Mouse (Mus musculus) brain, adult 2 months (tissue): ENCODE data around the gene Tex101.
"Not testable (repeated sequence)": the region's sequence is repeated elsewhere in the genome, so short reads cannot be mapped to it uniquely, and the experiment has no call there.

Experiments
- DNase-seq: peaks from one replicate; pipeline ENCODE4 v3.0.0; 2011; ENCODE audit warnings: low read depth, low spot score

Tex101 gene

DNA sequence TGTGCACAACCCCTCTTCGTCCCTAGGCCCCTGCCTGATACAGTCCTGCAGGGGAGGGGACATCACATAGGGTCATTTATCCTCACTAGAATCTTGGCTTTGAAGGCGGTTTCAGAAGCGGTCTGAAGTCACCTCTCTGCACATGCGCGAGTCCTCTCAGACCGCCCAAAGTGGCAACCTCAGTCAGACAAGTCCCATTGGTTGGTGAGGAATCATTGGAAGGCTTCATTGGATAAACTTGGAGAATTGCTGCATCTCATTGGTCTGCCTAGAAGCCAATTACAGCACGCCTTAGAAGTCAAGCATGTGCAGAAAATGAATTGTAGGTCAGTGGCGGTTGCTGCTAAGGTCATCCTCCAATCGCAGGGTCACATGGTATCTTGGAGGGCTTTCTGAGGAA is at the start of gene Tex101:
Gene Tex101 (minus strand): TSS at position 101 of the 400 bp plus-strand sequence.
- no peak for DNase-seq

DNA sequence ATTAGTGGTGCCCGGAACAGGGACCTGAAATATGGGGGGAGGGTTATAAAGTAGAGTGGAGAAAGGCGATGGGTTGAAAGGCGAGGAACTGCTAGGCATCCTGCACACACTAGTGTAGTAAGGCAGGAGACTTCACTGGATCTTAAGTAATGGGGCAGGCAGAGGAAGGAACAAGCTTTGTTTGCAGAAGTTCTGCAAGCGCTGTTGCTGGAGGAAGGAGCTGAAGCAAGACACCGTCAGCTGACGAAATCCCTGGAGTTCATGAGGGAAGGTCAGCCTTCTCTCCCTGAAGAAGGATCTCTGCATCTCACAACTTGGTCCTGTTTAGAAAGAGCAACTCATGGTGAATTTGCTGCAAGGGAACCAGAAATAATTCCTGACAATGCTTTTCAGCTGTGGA is 38.6 kb upstream of the Tex101 start:
- peak; percentile 23 for DNase-seq

DNA sequence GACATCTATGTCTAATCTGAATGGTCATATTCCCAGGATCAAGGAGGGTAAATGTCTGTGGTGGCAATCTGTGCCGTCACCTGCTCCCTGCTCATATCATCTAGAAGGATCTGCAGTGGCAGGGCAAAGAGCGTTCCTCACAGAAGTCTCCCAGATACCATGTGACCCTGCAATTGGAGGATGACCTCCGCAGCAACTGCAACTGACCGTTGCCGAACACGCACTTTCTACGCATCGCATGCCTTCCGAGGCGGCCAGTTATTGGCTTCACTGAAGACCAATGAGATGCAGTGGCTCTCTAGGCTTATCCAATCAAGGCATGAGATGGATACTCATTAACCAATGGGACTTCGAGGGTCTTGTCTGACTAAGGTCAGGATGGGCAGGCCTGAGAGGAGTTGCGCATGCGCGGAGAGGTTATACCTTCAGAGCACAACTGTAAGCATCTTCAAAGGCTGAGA is 32.4 kb upstream of the Tex101 start, which contains the start of gene BC049730:
Gene BC049730 (plus strand): TSS at position 411 of the 461 bp plus-strand sequence.
- DNase-seq = no peak

DNA sequence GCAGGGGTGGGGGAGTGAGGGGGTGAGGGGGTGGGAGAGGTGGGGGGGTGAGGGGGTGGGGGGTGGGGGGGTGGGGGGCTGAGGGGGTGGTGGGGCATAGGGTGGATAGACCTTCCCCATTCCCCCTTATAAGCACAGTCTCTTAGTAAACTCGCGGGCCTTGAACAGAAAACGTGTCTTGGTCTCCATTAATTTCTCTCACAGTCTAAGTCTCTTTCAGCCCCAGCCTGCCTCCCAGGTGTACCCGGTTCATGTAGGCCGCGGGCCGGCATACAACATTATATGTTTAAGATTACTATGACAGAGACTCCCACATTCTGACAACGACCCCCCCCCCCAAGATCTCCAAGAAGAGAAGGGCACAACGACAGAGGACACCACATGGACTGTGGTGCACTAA is 26.4 kb upstream of the Tex101 start:
- not testable (repeated sequence) for DNase-seq

DNA sequence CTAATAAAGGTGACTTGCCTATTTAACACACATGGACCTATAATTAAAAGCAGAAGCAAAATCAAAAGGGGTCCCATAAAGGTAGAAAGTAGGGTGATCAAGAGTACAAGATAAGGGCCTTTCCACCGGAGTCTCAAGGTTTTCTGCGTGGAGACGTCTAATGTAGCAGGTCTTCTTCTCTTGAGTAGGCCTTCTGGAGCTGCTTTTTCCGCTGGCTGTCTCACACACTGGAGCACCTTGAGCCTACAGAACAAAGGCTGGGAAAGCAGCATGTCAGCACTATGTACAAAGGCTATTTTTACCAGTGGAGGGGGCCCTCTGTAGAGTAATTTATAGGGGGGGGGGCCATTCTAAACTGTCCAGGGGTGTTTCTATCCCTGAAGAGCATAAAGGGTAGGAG is 21.4 kb upstream of the Tex101 start:
- not testable (repeated sequence) for DNase-seq

DNA sequence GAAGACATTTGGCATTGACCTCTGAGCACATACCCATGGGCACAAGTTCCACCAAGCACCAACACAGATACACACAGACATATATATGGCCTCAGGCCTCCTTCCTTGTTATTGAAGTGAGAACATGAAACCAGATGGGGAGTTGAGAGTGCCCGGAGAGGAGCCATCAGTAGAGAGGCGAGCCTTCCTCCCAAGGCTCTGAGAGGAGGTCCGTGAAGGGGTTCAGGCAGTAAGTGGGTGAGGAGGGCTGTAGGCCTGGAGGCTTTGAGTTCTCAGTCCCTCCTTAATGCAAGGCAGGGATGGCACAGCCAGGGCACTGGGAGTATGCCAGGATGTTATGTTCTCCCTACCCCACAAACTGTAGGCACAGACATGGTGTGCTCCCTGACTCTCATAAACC is 16.2 kb upstream of the Tex101 start:
- not testable (repeated sequence) for DNase-seq

DNA sequence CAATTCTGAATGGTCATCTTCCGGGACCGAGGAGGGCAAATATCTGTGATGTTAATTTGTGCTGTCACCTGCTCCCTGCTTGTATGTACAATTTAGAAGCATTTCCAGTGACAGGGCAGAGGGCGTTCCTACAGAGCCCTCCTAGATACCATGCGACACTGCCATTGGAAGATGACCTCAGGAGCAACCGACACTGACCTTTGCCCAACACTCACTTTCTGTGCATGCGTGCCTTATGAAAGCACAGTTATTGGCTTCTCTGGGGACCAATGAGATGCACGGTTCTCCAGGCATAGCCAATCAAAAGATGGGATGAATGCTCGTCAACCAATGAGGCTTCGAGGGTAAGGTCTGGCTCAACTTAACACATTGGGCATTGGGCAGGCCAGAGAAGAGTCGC is 11.0 kb upstream of the Tex101 start:
- DNase-seq = not testable (repeated sequence)

DNA sequence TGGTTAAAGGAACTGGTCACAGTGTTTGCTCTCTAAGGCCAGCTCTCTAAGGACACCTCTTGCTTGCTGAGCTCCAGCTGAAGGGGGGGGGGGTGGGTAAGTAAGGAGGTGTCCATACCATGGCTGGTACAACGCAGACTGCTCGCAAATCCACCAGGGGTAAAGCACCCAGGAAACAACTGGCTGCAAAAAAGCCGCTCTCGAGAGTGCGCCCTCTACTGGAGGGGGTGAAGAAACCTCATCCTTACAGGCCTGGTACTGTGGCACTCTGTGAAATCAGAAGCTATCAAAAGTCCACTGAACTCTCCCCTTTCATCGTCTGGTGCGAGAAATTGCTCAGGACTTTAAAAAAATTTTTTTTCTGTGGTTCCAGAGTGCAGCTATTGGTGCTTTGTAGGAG is 7.6 kb upstream of the Tex101 start:
- not testable (repeated sequence) for DNase-seq

DNA sequence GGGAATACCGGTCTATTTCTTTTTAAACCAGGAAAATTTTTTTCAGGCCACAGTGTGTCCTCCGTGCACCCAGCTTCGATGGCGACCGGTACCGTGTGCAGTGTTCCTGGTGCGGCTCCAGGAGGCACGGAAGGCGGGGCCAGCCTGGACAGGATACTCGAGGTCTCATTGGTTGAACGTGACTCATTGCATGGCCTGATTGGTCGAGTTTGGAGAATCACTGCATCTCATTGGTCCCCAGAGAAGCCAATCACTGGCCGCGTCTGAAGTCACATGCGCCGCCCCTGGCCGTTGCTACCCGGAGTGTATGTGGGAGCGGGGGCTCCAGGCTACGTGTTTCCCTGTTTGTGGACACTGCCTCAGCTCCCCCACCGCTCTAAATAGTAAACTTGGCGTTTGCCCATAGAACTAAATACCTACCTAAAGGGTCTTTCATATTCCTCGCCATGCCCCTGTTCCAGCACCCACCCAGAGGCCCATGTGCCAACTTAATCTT is 4.5 kb downstream of the Tex101 start:
- no peak for DNase-seq

DNA sequence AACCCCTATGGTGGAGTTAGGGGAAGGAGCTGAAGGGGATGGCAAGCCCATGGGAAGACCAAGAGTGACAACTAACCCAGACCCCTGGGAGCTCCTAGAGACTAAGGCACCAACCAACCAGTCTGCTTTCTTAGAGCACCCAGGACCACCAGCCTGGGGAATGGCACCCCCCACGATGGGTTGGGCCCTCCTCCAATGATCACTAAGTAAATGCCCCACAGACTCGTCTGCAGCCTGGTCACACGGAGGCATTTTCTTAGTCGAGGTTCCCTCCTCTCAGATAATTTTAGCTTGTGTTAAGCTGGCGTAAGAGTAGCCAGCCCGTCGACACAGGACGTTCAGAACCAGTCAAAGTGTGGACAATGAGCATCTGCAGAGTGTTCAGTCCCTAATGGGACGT is 11.5 kb downstream of the Tex101 start:
- DNase-seq = no peak

DNA sequence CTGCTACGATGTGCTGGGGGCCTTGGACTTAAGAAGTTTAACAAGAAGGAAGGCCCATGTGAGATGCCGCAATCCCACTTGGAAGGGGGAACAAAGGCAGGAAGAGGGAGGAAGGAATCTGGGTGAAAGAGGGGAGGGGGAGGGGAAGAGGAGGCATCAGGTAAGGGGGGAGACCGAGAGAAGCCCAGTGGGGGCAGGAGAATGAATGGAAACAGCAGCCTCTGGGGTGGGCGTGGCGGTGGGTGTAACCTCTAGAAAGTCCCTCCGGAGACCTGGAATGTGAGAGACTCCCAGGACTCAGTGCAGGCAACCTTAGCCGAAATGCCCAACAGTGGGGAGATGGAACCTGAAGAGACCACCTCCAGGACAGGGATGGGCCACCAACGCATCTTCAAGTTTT is 12.2 kb downstream of the Tex101 start:
- no peak for DNase-seq

DNA sequence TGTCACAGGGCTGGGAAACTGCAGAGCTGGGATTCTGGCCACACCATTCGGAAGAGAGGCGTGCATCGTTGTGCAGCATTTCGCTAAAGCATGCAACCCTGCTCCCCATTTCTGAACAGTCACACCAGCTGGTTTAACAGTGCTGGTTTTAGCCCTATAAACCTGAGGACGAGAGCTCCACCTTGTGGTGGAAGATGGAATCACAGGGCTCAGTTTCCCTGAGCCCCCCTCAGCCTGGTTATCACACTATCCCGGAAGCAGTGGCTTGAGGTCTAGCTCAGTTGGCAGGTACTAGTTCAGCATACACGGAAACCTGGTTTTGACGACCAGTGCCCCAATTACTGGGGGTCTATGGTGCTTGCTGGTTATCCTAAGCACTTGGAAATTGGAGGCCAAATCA is 13.9 kb downstream of the Tex101 start:
- DNase-seq = peak; percentile 76

DNA sequence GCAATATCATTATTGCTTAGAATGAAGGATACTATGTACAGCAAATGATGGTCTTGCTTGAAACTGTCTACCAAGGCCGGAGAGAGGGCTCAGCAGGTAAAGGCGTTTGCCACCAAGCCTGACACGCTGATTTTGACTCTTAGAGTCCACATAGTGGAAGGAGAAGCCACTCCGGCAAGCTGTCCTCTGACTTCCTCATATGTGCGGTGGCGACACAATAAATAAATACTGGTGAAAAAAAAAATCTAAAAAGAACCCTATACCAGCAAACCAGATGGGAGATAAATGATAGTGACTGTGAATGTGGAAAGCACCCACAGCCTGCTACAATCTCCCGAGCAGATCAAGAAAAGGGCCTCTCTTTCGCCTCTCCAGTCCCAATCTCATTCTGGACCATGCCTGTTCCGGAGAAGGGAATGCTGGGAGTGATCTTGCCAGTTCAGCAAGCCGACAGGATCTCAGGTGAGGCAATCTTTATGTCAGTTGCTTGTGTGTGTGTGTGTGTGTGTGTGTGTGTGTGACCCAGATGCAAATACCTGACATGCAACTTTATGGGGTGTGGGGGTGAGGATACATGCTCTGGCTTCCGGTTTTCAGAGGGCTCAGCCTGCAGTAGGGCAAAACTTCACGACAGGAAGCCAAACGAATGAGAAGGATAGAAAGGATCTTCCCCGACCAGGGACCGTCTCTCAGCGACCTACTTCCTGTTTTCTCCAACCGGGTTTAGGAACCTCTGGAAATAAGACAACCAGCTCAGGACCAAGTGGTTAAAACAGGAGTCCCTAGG is 15.2 kb downstream of the Tex101 start:
- DNase-seq = no peak

DNA sequence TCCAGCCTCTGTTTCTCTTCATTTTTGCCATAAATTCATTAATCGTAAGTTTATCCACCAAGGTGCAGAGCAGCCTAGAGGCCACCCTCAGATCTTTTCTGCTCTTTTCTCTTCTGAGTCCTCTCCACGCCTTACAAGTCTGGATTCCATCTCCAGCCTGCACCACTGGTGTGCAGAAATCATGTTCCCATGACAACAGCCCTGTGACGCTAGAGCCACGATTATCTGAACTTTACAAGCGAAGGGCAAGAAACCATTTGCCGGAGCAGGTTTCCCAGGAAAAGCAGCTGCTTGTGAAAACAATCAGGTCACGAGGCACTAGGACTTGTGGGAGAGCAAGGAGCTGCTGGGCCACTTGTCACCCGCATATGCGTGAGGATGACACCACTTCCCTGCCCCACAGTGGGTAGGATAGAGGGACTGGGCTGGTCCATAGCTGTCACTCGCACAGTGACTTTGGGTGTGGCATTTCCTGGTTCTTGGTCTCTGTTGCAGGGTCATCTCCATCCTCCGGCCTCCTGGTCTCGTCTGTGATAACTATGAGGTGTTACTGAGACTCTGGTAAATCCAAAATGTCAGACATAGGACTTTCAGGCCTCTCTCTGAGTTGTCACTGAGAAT is 16.6 kb downstream of the Tex101 start:
- peak; percentile 74 for DNase-seq

DNA sequence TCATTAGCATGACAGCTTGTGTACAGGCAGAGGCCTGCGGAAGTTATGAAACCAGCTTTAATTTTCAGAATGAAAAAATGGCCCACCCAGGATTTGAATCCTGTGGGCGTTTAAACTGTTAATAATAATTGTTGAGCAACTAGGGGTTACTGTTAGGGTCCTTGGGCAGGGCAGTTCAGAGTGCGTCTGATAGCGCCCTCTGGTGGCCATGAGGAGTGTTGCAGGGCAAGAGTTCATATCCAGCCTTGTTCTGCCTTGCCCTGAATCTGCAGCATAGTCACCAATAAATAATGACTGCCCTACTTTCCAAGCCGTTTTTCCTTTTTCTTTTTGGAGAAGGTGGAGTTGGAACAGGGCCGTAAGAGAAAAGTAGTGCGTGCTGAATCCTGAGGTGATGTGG is 22.8 kb downstream of the Tex101 start:
- peak; percentile 29 for DNase-seq

DNA sequence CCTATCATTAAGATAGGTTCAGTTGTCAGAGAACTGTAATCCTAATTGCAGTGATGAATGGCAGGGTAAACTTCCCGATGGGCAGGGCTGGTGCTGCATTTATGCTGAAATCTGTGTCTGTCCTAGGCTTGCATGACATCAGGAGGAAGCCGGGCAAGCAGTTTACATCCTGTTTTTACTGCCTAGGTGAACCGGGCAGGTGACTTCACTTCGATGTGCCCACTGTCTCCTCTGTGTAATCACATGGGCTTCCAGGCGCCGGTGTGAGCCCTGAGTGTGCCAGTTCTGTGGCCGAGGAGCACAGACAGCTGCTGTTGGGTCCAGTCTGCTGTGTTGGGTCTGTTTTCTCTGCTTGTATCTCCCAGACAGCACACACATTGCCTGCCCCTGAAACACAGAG is 30.0 kb downstream of the Tex101 start:
- no peak for DNase-seq

DNA sequence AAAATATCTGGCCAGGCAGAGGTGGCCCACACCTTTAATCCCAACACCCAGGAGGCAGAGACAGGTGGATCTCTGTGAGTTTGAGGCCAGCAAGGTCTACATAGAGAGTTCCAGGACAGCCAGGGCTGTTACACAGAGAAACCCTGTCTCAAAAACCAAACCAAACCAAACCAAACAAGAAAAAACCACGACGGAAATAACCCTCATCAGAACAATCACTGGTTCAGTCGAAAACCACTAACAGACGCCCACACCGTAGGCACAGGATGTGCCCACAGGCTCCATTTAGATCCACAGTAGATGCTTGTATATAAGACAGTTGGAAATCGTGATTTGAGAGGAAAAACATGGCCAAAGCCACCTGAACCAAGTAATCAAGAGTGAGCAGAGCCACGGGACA is 31.5 kb downstream of the Tex101 start:
- DNase-seq = peak; percentile 7

DNA sequence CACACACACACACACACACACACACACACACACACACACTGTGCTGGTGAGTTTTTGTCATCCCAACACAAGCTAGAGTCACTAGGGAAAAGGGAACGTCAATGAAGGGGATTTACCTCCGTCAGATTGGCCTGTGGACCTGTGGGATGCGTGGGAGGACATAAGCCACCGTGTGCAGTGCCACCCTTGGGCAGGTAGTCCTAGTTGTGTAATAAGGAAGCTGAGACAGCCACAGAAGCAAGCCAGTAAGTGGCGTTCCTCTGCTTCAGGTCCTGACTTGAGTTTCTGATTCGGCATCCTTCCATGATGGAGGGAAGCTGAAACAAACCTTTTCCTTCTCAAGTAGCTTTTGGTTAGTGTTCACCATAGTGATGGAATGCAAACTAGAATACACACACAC is 32.0 kb downstream of the Tex101 start:
- no peak for DNase-seq

DNA sequence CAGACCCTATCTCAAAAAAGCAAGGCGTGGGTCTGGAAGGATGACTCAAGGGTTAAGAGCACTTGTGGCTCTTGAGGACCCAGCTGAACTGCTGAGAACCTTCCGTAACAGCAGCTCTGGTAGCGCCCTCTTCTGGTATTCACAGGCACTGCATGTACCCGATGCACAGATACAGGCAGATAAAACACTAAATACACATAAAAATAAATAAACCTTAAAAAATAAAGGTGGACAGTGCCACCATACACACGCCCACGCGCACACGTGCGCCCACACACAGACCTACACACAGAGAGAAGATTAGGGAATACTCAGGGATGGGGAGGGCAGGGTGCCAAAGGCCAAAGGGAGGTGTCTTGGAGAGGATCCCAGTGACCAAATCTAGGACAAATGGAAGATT is 34.0 kb downstream of the Tex101 start:
- peak; percentile 51 for DNase-seq

DNA sequence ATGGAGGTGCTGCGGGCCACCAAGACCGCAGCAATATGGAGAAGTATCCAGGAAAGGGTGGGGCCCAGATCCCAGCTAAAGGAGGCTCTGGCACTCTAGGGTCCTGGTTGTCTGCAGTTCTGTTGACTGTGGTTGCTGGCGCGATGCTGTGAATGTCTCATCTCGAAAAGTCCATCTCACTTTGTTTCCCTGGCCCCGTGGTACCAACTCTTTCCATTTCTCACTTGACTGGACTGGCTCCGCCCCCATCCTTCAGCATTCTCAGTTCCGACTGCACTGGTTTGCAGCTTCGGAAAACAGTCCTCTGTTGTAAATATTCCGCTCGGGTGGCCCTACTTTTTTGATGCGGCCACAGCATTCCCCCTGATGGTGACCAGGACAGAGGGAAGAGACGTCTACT is 36.0 kb downstream of the Tex101 start:
- no peak for DNase-seq

DNA sequence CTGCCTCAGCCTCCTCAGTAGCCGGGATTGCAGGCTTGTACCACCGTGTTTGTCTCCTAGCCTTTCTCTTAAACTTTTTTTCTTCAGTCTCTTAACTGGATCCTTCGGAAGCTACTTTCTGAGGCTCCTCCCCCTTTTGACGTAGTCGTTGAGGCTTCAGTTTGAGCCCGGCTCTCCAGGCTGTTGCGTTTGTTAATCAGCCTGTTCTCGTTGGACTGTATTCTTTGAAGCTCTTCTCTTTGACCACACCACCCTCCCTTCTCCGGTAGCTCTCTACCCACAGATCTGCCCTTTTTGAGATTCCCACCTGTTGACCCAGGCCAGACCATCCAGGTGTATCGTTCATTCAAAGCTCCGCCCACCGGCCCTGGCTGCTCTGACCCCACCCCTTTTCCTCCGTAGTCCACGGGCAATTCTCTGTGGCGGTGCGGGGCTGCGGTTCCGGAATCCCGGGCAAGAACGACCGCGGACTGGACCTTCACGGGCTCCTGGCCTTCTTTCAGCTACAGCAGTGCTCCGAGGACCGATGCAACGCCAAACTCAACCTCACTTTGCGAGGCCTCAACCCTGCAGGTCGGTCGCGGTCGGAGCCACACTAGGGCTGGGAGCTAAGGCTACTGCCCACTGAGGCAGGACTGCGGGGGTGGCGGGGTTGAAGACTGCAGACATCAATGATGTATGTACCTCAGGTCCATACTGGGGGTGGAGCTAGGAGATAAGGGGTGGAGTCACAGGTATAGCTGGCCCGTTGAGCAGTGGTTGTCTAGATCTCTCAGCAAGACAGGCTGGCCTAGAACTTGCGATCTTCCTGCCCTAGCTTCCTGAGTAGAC is 38.2 kb downstream of the Tex101 start:
- DNase-seq = no peak

DNA sequence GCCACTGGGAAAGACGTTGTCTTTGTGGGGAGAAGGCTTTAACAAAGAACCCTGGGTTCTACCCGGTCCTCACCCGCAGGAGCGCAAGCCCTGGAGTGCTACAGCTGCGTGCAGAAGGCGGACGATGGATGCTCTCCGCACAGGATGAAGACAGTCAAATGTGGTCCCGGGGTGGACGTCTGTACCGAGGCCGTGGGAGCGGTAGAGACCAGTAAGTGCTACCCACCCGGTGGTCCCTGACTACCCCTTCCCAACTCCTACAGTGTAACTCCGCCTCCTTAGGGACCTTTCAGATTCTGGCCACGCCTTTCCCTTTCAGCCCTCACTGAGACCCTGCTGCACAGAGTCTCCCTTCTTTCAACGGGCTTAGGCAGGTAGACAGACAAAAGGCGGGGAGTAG is 39.4 kb downstream of the Tex101 start:
- no peak for DNase-seq
